Mouse (Mus musculus) embryonic facial prominence, embryonic 13.5 days (tissue): ENCODE measurements around the gene Alx3. TPM values are rescaled to one million over a fixed set of nuclear protein-coding genes. Genes with fewer than 3 reads are reported as not detected.

Experiments
- ATAC-seq: fragments of 200-750 bp; cut with Nextera tagmentation; 2 replicates; pipeline ENCODE4 v1.8.0; 2017; ENCODE audit warnings: low read depth; ENCODE audit not compliant: insufficient number of reproducible peaks, insufficient read depth, low FRiP score, low TSS enrichment
- H3K27ac ChIP-seq: fragments of 300-500 bp; sonication (generic); 2 replicates; pipeline ENCODE4 v1.5.1; 2015; ENCODE audit warnings: moderate library complexity, mild to moderate bottlenecking, inconsistent platforms
- H3K27me3 ChIP-seq: fragments of 300-500 bp; sonication (generic); 2 replicates; pipeline ENCODE4 v1.6.1; 2015; ENCODE audit warnings: mild to moderate bottlenecking, inconsistent platforms
- H3K36me3 ChIP-seq: fragments of 300-500 bp; sonication (generic); 2 replicates; pipeline ENCODE4 v1.6.1; 2015; ENCODE audit warnings: mild to moderate bottlenecking, inconsistent platforms
- H3K4me1 ChIP-seq: fragments of 300-500 bp; sonication (generic); 2 replicates; pipeline ENCODE4 v1.6.1; 2015; ENCODE audit warnings: inconsistent platforms
- H3K4me2 ChIP-seq: fragments of 300-500 bp; sonication (generic); 2 replicates; pipeline ENCODE4 v1.6.1; 2015; ENCODE audit warnings: moderate library complexity, mild to moderate bottlenecking, inconsistent platforms
- H3K4me3 ChIP-seq: fragments of 300-500 bp; sonication (generic); 2 replicates; pipeline ENCODE4 v1.5.1; 2015; ENCODE audit warnings: mild to moderate bottlenecking, inconsistent platforms
- H3K9ac ChIP-seq: fragments of 300-500 bp; sonication (generic); 2 replicates; pipeline ENCODE4 v1.6.1; 2015; ENCODE audit warnings: mild to moderate bottlenecking, inconsistent platforms
- H3K9me3 ChIP-seq: fragments of 300-500 bp; sonication (generic); 2 replicates; pipeline ENCODE4 v1.6.1; 2016; ENCODE audit warnings: inconsistent platforms
- WGBS: fragments of 180-500 bp; shearing (Covaris S2); methylation state at CpG from one replicate; pipeline ENCODE4 v1.1.7; 2015; ENCODE audit warnings: mixed read lengths; 5-methylcytosine and 5-hydroxymethylcytosine counted together
- polyA plus RNA-seq: library from polyadenylated mRNA; unstranded; fragments of >200 nt; fragmentation: Nextera tagmentation; extraction: Ambion mirVana; gene quantifications from 2 replicates; pipeline ENCODE4 v1.2.1, GENCODE M21; 2015

The Alx3 gene
- polyA plus RNA-seq, 1 experiment from 2014 or later, result 50.5 TPM

GRCm38 (mm10) chr3:107608808-107609207 lies 14.0 kb downstream of the Alx3 start:
- no peak overlapping the region for H3K9ac ChIP-seq
- ATAC-seq, result no peak
- H3K4me2 ChIP-seq, result no peak overlapping the region
- H3K4me1 ChIP-seq, result peaks cover 31% of the 10 kb centered on the region
- H3K27me3 ChIP-seq, result no peaks in the 10 kb centered on the region
- H3K27ac ChIP-seq, result 0 out of 2 replicates have a peak overlapping the region, but pooled peaks have one; percentile 34
- H3K9me3 ChIP-seq, result no peaks in the 10 kb centered on the region
- WGBS, result 66% methylated on average over 4 of the region's 4 CpGs
- no peak overlapping the region for H3K4me3 ChIP-seq
- peaks cover 43% of the 10 kb centered on the region for H3K36me3 ChIP-seq

- Histone ChIP-seq H3K36me3 (peaks cover 48% of the 10 kb centered on the region), H3K4me3 (no peak overlapping the region), H3K27ac (peak overlapping the region; percentile 34; the same call in 1 of the 2 replicates), H3K9ac (no peak overlapping the region), H3K27me3 (no peaks in the 10 kb centered on the region), H3K4me1 (peaks cover 31% of the 10 kb centered on the region), H3K9me3 (no peaks in the 10 kb centered on the region), H3K4me2 (no peak overlapping the region)
- WGBS, result 18% methylated on average over 3 of the region's 3 CpGs
- ATAC-seq, result no peak
Measured at GRCm38 (mm10) chr3:107609376-107609775, 14.5 kb downstream of the Alx3 start.

DNA sequence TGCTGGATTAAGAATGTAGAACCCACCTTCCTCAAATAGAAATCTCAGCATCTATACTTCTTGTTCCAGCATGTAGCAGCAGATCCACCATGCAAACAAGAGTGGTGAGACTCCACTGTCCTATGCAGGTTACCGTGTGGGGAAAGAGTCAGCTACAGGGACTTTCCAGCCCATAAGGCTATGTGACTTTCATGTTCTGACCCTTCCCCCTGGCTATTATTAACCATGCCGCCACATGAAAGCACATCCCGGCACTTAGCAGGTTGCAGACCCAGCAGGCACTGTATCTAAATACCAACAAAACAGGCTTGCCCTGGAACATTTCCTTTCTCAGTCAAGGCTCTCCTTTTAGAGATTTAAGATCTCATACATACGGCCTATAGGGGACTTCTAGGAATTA lies 16.6 kb downstream of the Alx3 start:
- H3K36me3 ChIP-seq, result peaks cover 62% of the 10 kb centered on the region
- 52% methylated on average over 4 of the region's 4 CpGs for WGBS
- no peaks in the 10 kb centered on the region for H3K9me3 ChIP-seq
- H3K4me1 ChIP-seq, result peaks cover 16% of the 10 kb centered on the region
- no peak overlapping the region for H3K27ac ChIP-seq
- no peaks in the 10 kb centered on the region for H3K27me3 ChIP-seq
- H3K4me2 ChIP-seq, result no peak overlapping the region
- no peak overlapping the region for H3K4me3 ChIP-seq
- no peak for ATAC-seq
- H3K9ac ChIP-seq, result no peak overlapping the region

DNA sequence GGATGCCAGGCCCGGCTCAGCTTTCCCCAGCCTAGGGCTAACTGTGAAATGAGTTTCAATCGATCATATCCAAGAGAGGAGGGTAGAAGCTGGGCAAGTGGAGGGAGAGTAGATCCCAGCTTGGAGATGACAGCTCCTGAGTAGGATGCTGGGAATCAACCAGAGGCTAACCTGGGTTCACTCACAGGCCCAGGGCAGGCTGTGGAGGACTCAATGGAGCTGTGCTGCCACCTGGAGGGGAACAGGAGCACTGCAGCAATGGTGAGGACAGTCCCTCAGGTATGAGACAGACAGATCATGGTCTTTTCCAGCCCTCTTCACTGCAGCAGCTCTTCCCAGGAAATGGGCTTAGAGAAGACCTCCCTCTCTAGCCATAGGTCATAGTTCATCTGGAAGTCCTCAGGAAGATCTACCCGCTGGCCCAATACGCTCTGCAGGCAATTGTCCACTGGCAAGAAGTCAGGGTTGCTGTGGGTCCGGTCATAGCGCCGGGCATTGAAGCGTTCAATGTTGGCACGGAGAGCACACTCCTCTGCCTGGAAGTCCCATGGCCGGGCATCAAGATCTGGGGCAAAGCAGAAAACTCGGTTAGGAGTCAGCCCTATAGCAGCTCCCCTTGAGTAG lies 18.2 kb downstream of the Alx3 start:
- no peaks in the 10 kb centered on the region for H3K27me3 ChIP-seq
- no peaks in the 10 kb centered on the region for H3K9me3 ChIP-seq
- peaks cover 12% of the 10 kb centered on the region for H3K4me1 ChIP-seq
- H3K4me3 ChIP-seq, result no peak overlapping the region
- no peak overlapping the region for H3K9ac ChIP-seq
- H3K4me2 ChIP-seq, result no peak overlapping the region
- ATAC-seq, result no peak
- 85% methylated on average over 11 of the region's 11 CpGs for WGBS
- peaks cover 79% of the 10 kb centered on the region for H3K36me3 ChIP-seq
- no peak overlapping the region for H3K27ac ChIP-seq

GRCm38 (mm10) chr3:107617800-107618199 lies 23.0 kb downstream of the Alx3 start:
- no peak overlapping the region for H3K27ac ChIP-seq
- H3K9me3 ChIP-seq, result no peaks in the 10 kb centered on the region
- peaks cover 97% of the 10 kb centered on the region for H3K36me3 ChIP-seq
- no peak overlapping the region for H3K4me3 ChIP-seq
- ATAC-seq, result no peak
- H3K4me1 ChIP-seq, result no peaks in the 10 kb centered on the region
- WGBS, result 93% methylated on average over 3 of the region's 3 CpGs
- no peaks in the 10 kb centered on the region for H3K27me3 ChIP-seq
- peak overlapping the region; percentile 12; the same call in 1 of the 2 replicates for H3K9ac ChIP-seq
- no peak overlapping the region for H3K4me2 ChIP-seq

- H3K9ac ChIP-seq, result no peak overlapping the region
- H3K9me3 ChIP-seq, result no peaks in the 10 kb centered on the region
- H3K27me3 ChIP-seq, result no peaks in the 10 kb centered on the region
- H3K27ac ChIP-seq, result no peak overlapping the region
- H3K4me2 ChIP-seq, result no peak overlapping the region
- 88% methylated on average over 6 of the region's 6 CpGs for WGBS
- no peak overlapping the region for H3K4me3 ChIP-seq
- no peaks in the 10 kb centered on the region for H3K4me1 ChIP-seq
- ATAC-seq, result no peak
- H3K36me3 ChIP-seq, result peaks cover 97% of the 10 kb centered on the region
Measured at GRCm38 (mm10) chr3:107619911-107620310, 25.1 kb downstream of the Alx3 start.

DNA sequence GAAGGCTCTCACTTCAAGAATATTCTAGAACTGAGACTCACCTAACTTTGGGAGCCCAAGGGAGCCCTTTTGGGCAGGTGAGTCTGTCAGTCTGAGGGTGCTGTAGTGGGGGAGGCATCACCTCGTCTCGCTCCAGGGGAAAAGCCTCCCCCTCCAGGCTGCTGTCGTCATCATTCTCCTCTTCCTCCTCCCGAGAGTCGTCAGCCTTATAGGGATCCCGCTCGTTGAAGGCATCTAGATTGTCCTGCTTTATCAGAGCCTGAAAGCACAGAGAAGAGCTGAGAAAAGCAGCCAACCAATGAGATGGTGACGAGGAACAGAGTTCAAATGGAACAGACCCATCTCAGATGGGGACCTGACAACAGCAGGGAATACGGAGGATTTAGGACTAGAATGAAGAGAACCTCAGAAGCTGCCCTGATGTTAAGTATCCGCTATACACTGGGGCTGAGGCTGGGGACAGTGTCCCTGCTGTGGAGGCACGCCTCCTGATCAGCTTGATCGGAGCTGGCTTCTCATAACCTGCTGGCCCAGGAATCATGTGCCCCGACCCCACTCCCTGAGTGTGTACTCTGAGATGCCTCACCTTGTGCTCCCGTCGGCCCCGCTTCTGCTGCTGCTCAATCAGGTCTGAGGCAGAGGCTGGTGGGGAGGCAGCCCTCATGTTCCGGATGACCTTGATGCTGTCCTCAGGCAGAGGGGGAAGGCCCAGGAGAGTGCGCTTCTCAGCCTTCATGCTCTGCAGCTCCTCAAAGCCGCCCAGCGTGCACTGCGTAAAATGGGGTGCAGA lies 26.6 kb downstream of the Alx3 start:
- no peak overlapping the region for H3K4me2 ChIP-seq
- H3K36me3 ChIP-seq, result peaks cover 97% of the 10 kb centered on the region
- no peaks in the 10 kb centered on the region for H3K4me1 ChIP-seq
- no peak overlapping the region for H3K27ac ChIP-seq
- no peak overlapping the region for H3K9ac ChIP-seq
- WGBS, result 90% methylated on average over 21 of the region's 21 CpGs
- H3K4me3 ChIP-seq, result no peak overlapping the region
- no peaks in the 10 kb centered on the region for H3K27me3 ChIP-seq
- no peaks in the 10 kb centered on the region for H3K9me3 ChIP-seq
- ATAC-seq, result no peak

DNA sequence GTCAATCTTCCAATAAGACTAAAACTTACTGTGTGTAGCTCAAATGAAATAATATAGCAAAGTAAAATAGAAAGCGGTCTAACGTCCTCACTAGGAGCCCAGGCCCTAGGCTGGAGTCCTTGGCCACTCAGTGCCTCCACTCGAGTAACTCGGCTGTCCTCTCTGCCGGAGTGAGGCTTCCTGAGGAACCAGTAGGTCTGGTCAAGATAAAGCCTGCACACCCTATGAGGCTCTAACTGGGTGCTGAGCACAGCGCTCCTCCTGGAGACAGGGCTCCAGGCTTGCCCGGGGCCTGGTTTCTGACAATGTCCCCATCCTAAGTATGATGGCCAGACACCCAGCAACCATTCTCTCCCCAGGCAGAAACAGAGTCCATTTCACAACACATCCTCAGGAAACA lies 27.7 kb downstream of the Alx3 start:
- ATAC-seq, result no peak
- Histone ChIP-seq H3K9me3 (no peaks in the 10 kb centered on the region), H3K27ac (no peak overlapping the region), H3K9ac (no peak overlapping the region), H3K4me2 (no peak overlapping the region), H3K36me3 (peaks cover 97% of the 10 kb centered on the region), H3K4me3 (no peak overlapping the region), H3K27me3 (no peaks in the 10 kb centered on the region), H3K4me1 (no peaks in the 10 kb centered on the region)
- 93% methylated on average over 7 of the region's 7 CpGs for WGBS

GRCm38 (mm10) chr3:107624424-107624823 lies 29.6 kb downstream of the Alx3 start:
- no peaks in the 10 kb centered on the region for H3K9me3 ChIP-seq
- no peak overlapping the region for H3K4me3 ChIP-seq
- no peaks in the 10 kb centered on the region for H3K27me3 ChIP-seq
- ATAC-seq, result no peak
- H3K4me1 ChIP-seq, result no peaks in the 10 kb centered on the region
- peaks cover 91% of the 10 kb centered on the region for H3K36me3 ChIP-seq
- 96% methylated on average over 8 of the region's 8 CpGs for WGBS
- no peak overlapping the region for H3K27ac ChIP-seq
- H3K4me2 ChIP-seq, result no peak overlapping the region
- H3K9ac ChIP-seq, result no peak overlapping the region

- 93% methylated on average over 8 of the region's 8 CpGs for WGBS
- peaks cover 7% of the 10 kb centered on the region for H3K4me1 ChIP-seq
Measured at GRCm38 (mm10) chr3:107625536-107625935, 30.7 kb downstream of the Alx3 start.

GRCm38 (mm10) chr3:107626751-107627150 lies 31.9 kb downstream of the Alx3 start:
- ATAC-seq, result no peak
- H3K9me3 ChIP-seq, result no peaks in the 10 kb centered on the region
- H3K4me3 ChIP-seq, result no peak overlapping the region
- H3K4me2 ChIP-seq, result no peak overlapping the region
- H3K4me1 ChIP-seq, result peaks cover 9% of the 10 kb centered on the region
- peaks cover 70% of the 10 kb centered on the region for H3K36me3 ChIP-seq
- no peak overlapping the region for H3K27ac ChIP-seq
- H3K27me3 ChIP-seq, result no peaks in the 10 kb centered on the region
- no peak overlapping the region for H3K9ac ChIP-seq
- 95% methylated on average over 8 of the region's 8 CpGs for whole genome bisulfite sequencing

More at GRCm38 (mm10) chr3:107625536-107625935, 30.7 kb downstream of the Alx3 start:
- no peak overlapping the region for H3K4me3 ChIP-seq
- no peak overlapping the region for H3K9ac ChIP-seq
- H3K4me2 ChIP-seq, result no peak overlapping the region
- no peak overlapping the region for H3K27ac ChIP-seq
- H3K36me3 ChIP-seq, result peaks cover 83% of the 10 kb centered on the region
- no peaks in the 10 kb centered on the region for H3K9me3 ChIP-seq
- ATAC-seq, result no peak
- H3K27me3 ChIP-seq, result no peaks in the 10 kb centered on the region

- Histone ChIP-seq H3K4me2 (no peak overlapping the region), H3K9me3 (no peaks in the 10 kb centered on the region), H3K4me1 (peaks cover 9% of the 10 kb centered on the region), H3K27ac (no peak overlapping the region), H3K9ac (no peak overlapping the region), H3K4me3 (no peak overlapping the region), H3K27me3 (no peaks in the 10 kb centered on the region), H3K36me3 (peaks cover 62% of the 10 kb centered on the region)
- no peak for ATAC-seq
- 93% methylated on average over 7 of the region's 7 CpGs for WGBS
Measured at GRCm38 (mm10) chr3:107627641-107628040, 32.8 kb downstream of the Alx3 start.
